Mouse (Mus musculus): ENCODE results near the gene Dntt.

DNA sequence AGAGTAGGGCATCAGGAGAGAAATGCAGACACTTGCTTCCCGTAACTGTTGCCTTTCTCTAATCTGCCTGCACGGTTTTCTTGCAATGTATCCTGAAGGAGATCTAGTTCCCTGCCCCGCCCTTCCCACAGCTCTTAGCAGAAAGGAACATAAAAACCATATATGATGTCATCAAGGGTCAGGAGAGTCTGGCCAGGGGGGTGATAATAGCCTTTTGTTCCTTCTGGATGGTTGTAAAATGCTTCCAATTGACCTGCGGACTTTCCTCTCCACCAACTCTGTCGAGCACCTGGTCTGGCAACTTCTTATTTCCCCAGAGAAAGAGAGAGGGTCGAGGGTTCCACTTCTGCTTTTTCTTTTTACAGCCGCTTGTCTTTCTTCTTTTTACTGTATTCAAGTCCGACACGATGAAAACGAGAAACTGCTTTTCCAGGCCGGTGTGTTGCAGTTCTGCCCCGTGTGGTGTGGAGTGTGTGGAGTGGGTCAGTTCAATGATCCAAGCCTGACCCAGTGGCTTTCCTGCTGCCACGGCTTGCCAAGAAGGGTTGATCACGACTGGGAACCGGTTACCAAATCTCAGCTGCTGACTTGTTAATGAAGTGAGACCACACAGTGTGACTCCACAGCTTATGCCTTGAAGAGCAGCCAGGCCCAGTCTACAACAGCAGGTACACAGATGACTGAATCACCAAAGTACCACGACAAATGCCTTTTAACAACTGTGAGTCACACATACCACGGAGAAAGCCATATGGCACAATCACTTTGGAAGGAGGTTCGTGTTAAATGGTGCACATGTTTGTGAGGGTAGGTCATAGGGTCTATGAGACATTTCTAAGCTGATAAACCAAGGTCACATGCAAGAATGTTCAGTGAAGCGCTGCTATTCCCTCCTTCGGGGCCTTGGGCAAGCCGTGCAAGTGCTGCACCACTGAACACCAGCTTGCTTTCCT is 33.4 kb upstream of the Dntt start:
- no peak for TF ChIP-seq CTCF (IDR thresholded peaks at IDR 0.05; ENCODE audit: low read depth, low read length)
- TF ChIP-seq TAL1 (conservative IDR thresholded peaks at IDR 0.05; ENCODE audit: low read depth, low read length) = no peak
- no peak for TF ChIP-seq GATA1 (IDR thresholded peaks at IDR 0.05; ENCODE audit: borderline replicate concordance, low read length)
- TF ChIP-seq POLR2AphosphoS5 (IDR thresholded peaks at IDR 0.05; ENCODE audit: insufficient replicate concordance, low read depth, low read length) = no peak

Data from G1E (cell line).